Mouse (Mus musculus): ENCODE data around the gene Rapgef5.

DNA sequence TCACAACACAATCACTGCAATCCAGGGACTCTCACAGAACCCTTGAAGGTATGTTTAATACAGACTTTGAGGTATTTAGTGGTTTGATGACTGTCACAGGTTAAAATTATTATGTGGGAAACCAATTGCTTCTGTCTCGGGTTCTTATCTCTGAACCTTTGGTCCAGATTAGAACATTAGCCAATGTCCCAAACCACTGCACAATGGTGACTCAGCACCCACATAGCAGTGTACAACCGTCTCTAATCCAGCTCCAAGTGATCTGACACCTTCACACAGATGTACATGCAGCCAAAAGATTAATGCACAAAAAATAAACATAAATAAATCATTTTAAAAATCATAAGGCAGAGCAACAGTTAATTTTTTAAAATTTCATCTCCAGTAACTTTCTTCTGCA is 11.1 kb upstream of the Rapgef5 start:
- TF ChIP-seq ZC3H11A (IDR thresholded peaks at IDR 0.05; ENCODE audit: borderline replicate concordance, low read depth, low read length), result no peak
- TF ChIP-seq HCFC1 (IDR thresholded peaks at IDR 0.05; ENCODE audit: borderline replicate concordance, insufficient read depth, low read length), result no peak
- no peak for TF ChIP-seq ZNF384 (IDR thresholded peaks at IDR 0.05; ENCODE audit: low read depth, low read length)
- TF ChIP-seq CHD2 (IDR thresholded peaks at IDR 0.05; ENCODE audit: low read depth, low read length), result no peak
